Mouse (Mus musculus): Measurements from ENCODE around the gene Rabl6.

- no peak for TF ChIP-seq POLR2A (IDR thresholded peaks at IDR 0.05; ENCODE audit: low read depth, low read length)
- no peak for TF ChIP-seq CTCF (IDR thresholded peaks at IDR 0.05; ENCODE audit: extremely low read depth, insufficient read depth, insufficient read length, insufficient replicate concordance)
Observed at GRCm38 (mm10) chr2:25596765-25597510, 11.4 kb downstream of the Rabl6 start.

Data from spleen, adult 2 months (tissue).